Mouse (Mus musculus) G1E (cell line): ENCODE measurements around the gene Rps6ka1. TPM values are rescaled to one million over a fixed set of nuclear protein-coding genes. Genes with fewer than 3 reads are reported as not detected.

Experiments
- ATAC-seq: 2 replicates; pipeline ENCODE4 v1.8.0; 2016; ENCODE audit warnings: mild to moderate bottlenecking; ENCODE audit not compliant: insufficient number of reproducible peaks, poor library complexity, low FRiP score, severe bottlenecking; ENCODE audit errors: extremely low read depth
- DNase-seq: peaks from one replicate; pipeline ENCODE4 v3.0.0; 2012; ENCODE audit warnings: low spot score
- H3K27me3 ChIP-seq: 2 replicates; pipeline ENCODE4 v1.6.1; 2012; ENCODE audit warnings: mild to moderate bottlenecking, low read length, inconsistent platforms; ENCODE audit not compliant: insufficient read depth
- H3K36me3 ChIP-seq: replicated peaks from 2 replicates; pipeline ENCODE3; 2012; ENCODE audit warnings: mild to moderate bottlenecking, inconsistent platforms
- H3K4me1 ChIP-seq: 2 replicates; pipeline ENCODE4 v1.6.1; 2012; ENCODE audit warnings: low read depth, low read length, inconsistent platforms, mixed read lengths; ENCODE audit not compliant: insufficient read depth
- H3K4me3 ChIP-seq: 2 replicates; pipeline ENCODE4 v1.5.1; 2012; ENCODE audit warnings: low read depth, mild to moderate bottlenecking, inconsistent platforms, low read length, moderate library complexity, mixed read lengths
- H3K9me3 ChIP-seq: replicated peaks from 2 replicates; pipeline ENCODE4 v1.6.1; 2012; ENCODE audit warnings: inconsistent platforms
- CTCF ChIP-seq: IDR thresholded peaks from 2 replicates; pipeline ENCODE4 v1.5.1; 2012; ENCODE audit warnings: low read depth, low read length, inconsistent platforms, mixed read lengths
- GATA1 ChIP-seq: IDR thresholded peaks from 2 replicates; pipeline ENCODE4 v1.6.1; 2012; ENCODE audit warnings: borderline replicate concordance, low read length, inconsistent platforms, mixed read lengths
- GATA2 ChIP-seq: IDR thresholded peaks from 2 replicates; pipeline ENCODE4 v1.6.1; 2012; ENCODE audit warnings: low read depth, low read length, inconsistent platforms, borderline replicate concordance
- POLR2AphosphoS5 ChIP-seq: IDR thresholded peaks from 2 replicates; pipeline ENCODE4 v1.6.1; 2012; ENCODE audit warnings: low read depth, low read length, inconsistent platforms; ENCODE audit not compliant: insufficient replicate concordance
- TAL1 ChIP-seq: conservative IDR thresholded peaks from 2 replicates; pipeline ENCODE4 v1.6.1; 2012; ENCODE audit warnings: low read depth, low read length, inconsistent platforms, mixed read lengths
- polyA plus RNA-seq: library from polyadenylated mRNA; stranded (reverse); fragments of >175 nt; gene quantifications from 2 replicates; pipeline ENCODE4 v1.2.3, GENCODE M21; 2012
- total RNA-seq, 2 experiments: library from RNA; stranded (forward) in 1 of 2; stranded (reverse) in 1 of 2; fragments of 200-1000 nt in 1 of 2; fragments of >200 nt in 1 of 2; fragmentation: Nextera tagmentation in 1 of 2; gene quantifications; 2 replicates each; pipeline ENCODE4 v1.2.3; 2014 to 2017

Gene Rps6ka1
- total and polyA plus RNA-seq, 3 experiments: 27.3 to 29.7 (median 27.4) TPM

DNA sequence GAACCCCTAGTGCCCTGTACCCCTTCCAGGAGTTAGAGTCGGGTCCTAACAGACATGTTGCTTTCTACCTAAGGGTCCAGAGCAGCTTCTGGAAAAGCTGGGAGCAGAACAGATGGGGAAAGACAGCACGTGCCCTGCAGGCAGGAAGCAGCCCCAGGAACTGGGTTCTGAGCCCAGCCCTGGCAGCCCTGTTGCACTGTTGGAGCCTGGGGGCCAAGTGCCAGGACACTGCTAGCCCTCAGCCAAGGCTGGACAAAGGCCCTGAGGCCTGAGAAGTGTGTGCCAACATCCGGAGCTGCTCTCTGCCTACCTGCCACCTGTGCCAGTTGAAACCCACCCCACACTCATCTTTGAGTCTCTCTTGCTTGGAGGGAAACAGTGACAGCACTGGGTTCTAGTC is 2.7 kb downstream of the Rps6ka1 start:
- H3K27me3 ChIP-seq: peaks cover 70% of the 10 kb centered on the region
- DNase-seq: no peak
- no peak overlapping the region for H3K4me3 ChIP-seq
- ATAC-seq: no peak
- H3K4me1 ChIP-seq: peaks cover 3% of the 10 kb centered on the region
- H3K9me3 ChIP-seq: no peaks in the 10 kb centered on the region
- no peak for TF ChIP-seq POLR2AphosphoS5
- TF ChIP-seq GATA2: no peak
- TF ChIP-seq GATA1: no peak
- no peak for TF ChIP-seq TAL1
- TF ChIP-seq CTCF: no peak
- no peaks in the 10 kb centered on the region for H3K36me3 ChIP-seq

DNA sequence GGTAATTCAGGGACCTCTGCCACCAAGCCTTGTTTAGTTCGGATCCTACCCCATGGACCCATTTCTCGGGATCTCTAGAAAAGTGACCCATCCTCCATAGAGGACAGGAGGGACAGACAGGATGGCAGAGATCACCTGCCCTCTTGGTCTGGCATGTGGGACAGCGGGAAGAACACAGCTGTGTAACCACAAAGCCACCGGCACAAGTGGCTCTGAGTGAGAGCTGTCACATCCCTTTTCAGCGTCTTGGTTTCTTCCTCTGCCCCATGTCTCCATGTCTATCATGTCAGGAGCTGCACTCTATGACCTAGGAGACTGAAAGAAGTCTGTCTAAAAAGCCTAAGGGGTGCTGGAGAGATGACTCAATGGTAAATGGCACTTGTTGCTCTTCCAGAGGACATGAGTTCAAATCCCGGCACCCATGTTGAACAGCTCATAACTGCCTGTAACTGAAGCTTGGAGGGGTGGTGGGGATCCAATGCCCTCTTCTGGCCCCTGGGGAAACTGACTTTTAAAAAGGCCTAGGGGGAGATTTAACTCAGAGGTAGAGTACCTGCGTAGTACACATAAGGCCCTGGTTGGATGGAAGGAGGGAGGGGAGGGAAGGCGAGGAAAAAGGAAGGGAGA is 3.4 kb downstream of the Rps6ka1 start:
- no peak for DNase-seq
- Histone ChIP-seq H3K4me1 (peaks cover 10% of the 10 kb centered on the region), H3K27me3 (peaks cover 70% of the 10 kb centered on the region), H3K4me3 (no peak overlapping the region), H3K9me3 (no peaks in the 10 kb centered on the region), H3K36me3 (no peaks in the 10 kb centered on the region)
- TF ChIP-seq CTCF (no peak), POLR2AphosphoS5 (no peak), TAL1 (no peak), GATA2 (no peak), GATA1 (no peak)
- no peak for ATAC-seq

DNA sequence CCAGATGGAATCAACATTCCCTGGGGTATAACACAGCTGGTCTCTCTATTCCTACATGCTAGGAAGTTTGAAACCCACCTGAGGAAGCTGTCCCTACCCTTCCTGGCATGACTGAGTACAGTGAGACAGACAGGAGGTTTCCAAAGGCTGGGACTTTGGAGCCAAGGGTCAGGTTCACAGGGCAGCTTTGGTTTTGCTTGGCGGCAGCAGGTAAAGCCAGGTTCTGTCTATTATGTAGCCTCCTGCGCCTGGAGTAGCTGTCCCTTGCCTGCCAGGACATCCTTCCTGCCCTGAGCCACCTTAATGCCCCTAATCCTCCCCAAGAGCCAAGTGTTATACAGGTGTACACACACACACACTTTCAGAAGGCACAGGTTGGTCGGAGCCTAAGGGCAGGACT is 5.7 kb downstream of the Rps6ka1 start:
- Histone ChIP-seq H3K4me1 (peaks cover 24% of the 10 kb centered on the region), H3K4me3 (no peak overlapping the region), H3K36me3 (no peaks in the 10 kb centered on the region), H3K27me3 (peaks cover 54% of the 10 kb centered on the region), H3K9me3 (no peaks in the 10 kb centered on the region)
- ATAC-seq (no peak), DNase-seq (no peak)
- TF ChIP-seq POLR2AphosphoS5: no peak
- no peak for TF ChIP-seq GATA2
- no peak for TF ChIP-seq CTCF
- no peak for TF ChIP-seq GATA1
- TF ChIP-seq TAL1: no peak

DNA sequence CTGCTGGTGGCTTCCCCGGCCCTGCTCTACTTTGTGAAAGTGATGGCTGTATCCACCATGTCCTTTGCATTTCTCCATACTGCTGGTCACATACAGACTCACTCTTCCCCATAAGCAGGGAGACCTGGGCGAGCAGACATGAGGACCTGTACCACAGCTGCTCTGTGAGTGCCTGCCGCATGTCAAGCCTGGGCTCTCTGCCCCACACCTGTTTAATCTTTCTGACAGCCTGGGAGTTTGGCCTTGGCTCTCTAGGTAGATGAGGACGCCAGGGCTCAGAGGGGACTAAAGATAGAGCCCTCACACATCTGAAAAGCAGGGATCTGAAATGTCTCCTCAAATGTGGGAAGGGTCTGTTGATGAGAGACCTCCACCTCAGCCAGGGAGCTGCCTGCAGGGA is 6.2 kb downstream of the Rps6ka1 start:
- DNase-seq (no peak), ATAC-seq (no peak)
- Histone ChIP-seq H3K9me3 (no peaks in the 10 kb centered on the region), H3K27me3 (peaks cover 53% of the 10 kb centered on the region), H3K36me3 (no peaks in the 10 kb centered on the region), H3K4me3 (no peak overlapping the region), H3K4me1 (peaks cover 24% of the 10 kb centered on the region)
- TF ChIP-seq POLR2AphosphoS5 (no peak), TAL1 (no peak), CTCF (no peak), GATA1 (no peak), GATA2 (no peak)

DNA sequence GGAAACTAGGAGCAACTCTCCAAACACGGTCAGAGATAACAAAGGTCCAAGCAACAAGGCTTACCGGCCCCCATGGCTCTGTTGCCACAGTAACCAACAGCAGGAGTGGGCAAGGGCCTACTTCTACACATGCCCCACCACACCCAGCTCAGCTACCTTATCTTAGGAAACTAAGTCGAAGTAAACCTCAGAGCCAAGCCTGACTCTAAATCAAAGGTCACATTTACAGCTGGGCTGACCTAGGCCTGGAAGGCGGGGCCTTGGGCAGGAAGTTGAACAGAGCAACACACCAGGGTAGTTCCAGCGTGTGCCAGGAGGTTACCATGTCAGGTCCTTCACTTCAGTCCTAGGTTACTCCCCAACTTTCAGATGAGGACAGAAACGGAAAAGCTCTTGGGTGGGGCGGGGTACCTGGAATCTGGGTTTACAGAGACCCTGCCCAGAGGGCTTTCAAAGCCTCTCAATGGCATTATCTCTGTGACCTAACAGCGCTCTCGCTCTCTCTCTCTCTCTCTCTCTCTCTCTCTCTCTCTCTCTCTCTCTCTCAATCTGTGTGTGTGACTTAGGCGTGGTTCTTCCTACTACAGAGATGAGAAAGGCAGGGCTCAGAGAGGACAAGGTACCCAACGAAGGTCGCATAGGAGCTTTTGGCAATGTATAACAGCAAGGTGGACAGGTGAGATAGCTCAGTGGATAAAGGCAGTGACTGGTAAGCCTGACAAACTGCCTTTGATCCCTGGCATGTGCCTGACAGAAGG is 8.3 kb downstream of the Rps6ka1 start:
- H3K36me3 ChIP-seq: no peaks in the 10 kb centered on the region
- H3K9me3 ChIP-seq: no peaks in the 10 kb centered on the region
- H3K4me3 ChIP-seq: no peak overlapping the region; the same call in 1 of the 2 replicates
- peak; percentile 43 for DNase-seq
- TF ChIP-seq CTCF (no peak), GATA1 (no peak), POLR2AphosphoS5 (no peak), GATA2 (no peak), TAL1 (no peak)
- peaks cover 53% of the 10 kb centered on the region for H3K27me3 ChIP-seq
- ATAC-seq: peak; percentile 66
- peaks cover 36% of the 10 kb centered on the region for H3K4me1 ChIP-seq

DNA sequence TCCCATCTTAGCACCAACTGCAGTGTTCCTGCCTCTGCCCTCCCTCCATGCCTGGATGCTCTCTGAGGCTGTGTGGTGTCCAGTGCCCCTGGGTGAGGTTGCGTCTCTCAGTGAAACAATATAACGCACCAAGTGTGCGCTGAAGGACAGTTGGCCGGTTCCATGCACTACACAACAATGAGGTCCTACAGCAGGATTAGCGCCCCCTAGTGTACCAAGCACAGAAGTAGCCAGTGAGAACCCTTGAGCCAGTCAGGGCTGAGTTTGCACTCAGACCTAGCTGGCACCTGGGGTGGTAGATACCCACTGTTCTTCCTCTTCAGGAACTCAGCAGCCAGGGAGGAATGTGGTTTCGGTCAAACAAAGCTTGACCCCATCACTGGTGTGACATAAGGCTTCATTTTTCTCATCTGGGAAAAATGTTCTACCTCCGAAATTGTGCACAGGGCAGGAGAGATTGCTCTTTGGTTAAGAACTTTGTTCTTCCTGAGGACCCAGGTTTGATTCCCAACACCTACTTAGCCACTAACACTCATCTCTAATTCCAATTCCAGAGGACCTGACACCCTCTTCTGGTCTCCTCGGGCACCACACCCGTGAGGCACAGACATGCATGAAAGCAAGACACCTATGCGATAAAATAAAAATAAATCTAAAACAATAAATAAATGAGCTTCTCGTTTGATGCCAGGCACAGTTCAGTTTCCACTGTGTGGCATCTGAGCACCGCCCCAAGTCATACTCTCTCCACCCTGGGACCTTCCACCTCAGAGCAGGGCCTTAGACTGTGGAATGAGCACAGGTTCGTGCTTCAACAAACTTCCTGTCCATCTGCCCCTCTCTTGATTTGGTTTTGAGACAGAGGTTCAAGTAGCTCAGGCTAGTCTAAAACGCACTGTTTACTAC is 9.5 kb downstream of the Rps6ka1 start:
- H3K4me1 ChIP-seq: peaks cover 45% of the 10 kb centered on the region
- H3K9me3 ChIP-seq: no peaks in the 10 kb centered on the region
- no peak overlapping the region for H3K4me3 ChIP-seq
- H3K27me3 ChIP-seq: peaks cover 54% of the 10 kb centered on the region
- ATAC-seq (no peak), DNase-seq (peak; percentile 20)
- H3K36me3 ChIP-seq: no peaks in the 10 kb centered on the region
- TF ChIP-seq TAL1: no peak
- TF ChIP-seq CTCF: peak; percentile 71
